Mouse (Mus musculus): ENCODE data around the gene Cfhr1.

The Cfhr1 gene

GRCm38 (mm10) chr1:139560024-139560423, at the start of gene Cfhr1:
TSS of gene Cfhr1 (minus strand) at chr1:139560272.
- DNase-seq: no peak

DNA sequence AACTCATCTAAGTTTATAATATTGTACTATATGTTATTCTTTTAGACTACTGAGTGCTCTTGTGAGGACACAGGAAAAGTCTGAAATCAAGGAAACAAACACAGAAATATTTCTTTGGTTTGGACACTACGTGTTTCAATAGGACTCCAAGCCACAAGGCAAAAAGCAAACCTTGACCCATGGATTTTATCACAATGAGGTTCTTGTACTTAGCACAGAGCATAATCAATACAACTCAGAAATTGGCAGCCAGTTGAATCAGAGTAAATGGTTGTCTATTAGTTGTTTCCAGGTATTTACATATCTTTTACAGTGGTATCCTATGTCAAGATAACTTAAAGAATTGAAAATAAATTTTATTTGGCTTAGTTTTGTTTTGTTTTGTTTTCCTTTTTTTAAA, 8.8 kb downstream of the Cfhr1 start:
- no peak for DNase-seq

GRCm38 (mm10) chr1:139548536-139548935, 11.5 kb downstream of the Cfhr1 start:
- DNase-seq: no peak

DNA sequence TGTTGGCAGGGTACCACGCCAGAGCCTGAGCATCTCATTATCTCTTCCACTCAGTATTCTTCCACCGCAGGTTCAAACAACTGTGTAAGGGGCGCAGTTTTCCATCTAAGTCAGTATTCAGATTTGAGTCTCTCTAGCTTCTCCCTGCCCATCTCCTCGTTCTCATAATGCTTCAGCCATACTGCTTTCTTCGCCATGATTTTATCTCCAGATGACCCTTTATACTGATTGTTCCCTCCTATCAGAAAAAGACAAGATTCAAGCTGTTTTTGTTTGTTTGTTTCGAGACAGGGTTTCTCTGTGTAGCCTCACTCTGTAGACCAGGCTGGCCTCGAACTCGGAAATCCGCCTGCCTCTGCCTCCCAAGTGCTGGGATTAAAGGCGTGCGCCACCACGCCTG, 45.5 kb downstream of the Cfhr1 start:
- DNase-seq: no peak

DNA sequence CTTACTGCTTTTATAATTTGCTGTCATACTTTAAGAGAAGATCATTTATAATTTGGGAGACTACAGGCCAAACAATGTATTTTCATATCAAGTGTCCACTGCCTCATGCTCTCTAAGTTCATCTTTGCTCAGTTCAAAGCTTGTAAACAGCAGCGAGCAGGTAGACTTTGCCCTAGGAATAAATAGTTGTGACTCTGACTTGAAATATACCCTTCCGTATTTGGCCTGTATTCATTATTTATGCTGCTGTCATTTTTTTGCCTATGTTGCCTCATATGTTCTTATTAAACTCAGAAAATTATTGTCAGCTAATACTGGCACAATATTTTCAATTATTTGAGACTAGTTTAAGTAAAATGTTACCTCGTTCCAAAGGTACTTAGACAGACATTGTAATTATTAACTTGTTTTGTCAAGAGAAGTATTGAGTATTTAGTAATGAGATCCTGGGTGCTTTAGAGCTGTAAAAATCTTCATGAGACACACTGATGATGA, 58.8 kb downstream of the Cfhr1 start, which contains the start of gene F13b:
TSS of gene F13b (plus strand) at position 445 of the 495 bp plus-strand sequence.
- DNase-seq: no peak

GRCm38 (mm10) chr1:139499751-139500150, 60.3 kb downstream of the Cfhr1 start:
- no peak for DNase-seq

Measured in thymus, postnatal 25 days (tissue).